Mouse (Mus musculus): ENCODE data around the gene Foxred2.
A peak's percentile ranks its signal among the peaks of the same experiment; 100 is the strongest.

Foxred2 gene

DNA sequence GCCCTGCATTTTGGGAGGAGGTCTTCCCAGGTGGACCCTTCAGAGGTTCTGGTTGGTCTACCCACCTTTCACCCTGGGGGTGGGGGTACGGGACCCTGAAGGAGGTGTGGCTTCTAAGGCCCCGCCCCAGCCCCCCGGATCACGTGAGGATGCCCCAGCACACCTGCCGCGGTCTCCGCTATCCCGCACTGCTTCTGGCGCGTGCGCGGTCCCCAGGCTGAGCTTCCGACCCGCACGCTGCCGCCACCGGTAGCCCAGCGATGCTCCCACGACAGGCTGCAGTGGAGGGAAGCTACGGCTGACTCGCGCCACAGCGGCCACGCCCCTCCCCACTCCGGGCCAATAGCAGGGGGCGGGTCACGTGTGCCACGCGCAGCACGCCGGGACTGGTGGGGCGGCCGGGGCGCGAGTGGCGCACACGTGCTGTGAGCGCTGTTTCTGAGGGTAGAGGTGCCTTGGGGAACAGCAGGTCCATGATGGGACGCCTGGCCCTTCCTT, at the start of gene Foxred2:
Foxred2 (minus strand) TSS at position 319 of the 498 bp plus-strand sequence.
- peak; percentile 63 to 84 for DNase-seq (ENCODE audit: low read depth in 1 of 2, low spot score in 2 of 2)

DNA sequence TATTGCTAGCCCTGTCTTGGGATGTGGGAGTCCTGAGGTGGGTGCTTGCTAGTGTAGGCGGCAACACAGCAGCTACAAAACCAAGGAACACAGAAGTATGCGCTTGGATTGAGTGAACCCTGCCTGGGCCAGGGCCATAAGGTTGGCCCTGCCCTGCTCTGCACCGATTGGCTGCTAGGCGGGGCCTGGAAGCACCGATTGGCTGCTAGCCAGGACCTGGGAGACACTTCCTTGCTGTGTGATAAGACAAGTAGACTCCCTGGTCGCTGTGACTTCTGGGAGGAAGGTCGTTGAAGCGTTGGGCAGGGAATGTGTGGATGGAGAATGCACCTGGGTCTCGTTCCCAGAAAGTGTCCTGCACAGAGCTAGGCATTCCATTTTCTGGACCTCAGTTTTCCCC, 47.4 kb upstream of the Foxred2 start:
- DNase-seq (ENCODE audit: low read depth in 1 of 2, low spot score in 2 of 2) = no peak

- no peak for DNase-seq (ENCODE audit: low read depth in 1 of 2, low spot score in 2 of 2)
These were observed 44.9 kb upstream of the Foxred2 start for GRCm38 (mm10) chr15:78001400-78001799.

DNA sequence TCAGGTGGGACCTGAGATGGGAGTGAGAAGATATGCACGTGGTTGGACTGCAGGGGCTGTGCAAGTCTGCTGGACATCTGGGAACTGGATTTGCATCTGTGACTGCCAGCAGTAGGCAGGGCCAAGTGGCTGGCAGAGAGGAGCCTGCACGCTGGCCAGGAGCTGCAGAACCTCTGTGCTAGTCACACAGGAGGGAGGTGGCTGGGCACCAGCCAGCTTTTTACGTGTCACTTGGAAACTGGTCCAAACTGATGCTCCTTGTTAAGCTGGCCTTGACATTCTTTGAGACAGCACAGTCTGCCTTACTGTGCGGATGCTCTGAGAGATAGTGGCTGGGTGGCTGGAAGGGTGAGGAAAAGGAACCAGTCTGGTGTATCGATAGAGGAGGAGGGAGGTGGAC, 32.0 kb upstream of the Foxred2 start:
- no peak for DNase-seq (ENCODE audit: low read depth in 1 of 2, low spot score in 2 of 2)

GRCm38 (mm10) chr15:77983391-77983790, 26.9 kb upstream of the Foxred2 start:
- DNase-seq (ENCODE audit: low read depth in 1 of 2, low spot score in 2 of 2) = no peak

- DNase-seq (ENCODE audit: low read depth in 1 of 2, low spot score in 2 of 2) = peak in 1 of 2 experiments; percentile 31
These were observed 25.8 kb upstream of the Foxred2 start for GRCm38 (mm10) chr15:77982195-77982939.

DNA sequence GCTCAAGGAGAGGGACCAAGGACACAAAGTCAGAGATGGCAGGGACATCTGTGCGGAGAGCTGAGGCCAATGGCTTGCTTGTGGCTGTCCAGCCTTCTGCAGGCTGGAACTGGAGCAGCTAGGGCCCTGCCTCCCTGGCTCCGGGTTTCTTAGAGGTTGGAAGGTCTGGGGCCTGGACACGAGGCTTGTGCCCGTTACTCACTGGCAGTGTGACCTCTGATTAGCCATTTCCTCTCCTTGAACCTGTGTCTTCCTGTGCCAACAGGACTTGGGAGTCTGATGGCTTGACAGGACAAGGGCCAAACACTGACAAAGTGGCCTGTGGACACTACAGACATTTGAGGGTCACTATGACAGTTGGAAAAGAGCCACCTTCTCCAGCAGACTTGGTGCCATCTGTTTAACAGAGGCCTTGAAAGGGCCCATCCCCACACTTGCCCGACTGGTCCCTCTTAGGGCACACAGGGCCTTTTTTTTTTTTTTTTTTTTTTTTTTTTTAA, 24.7 kb upstream of the Foxred2 start:
- DNase-seq (ENCODE audit: low read depth in 1 of 2, low spot score in 2 of 2) = no peak

DNA sequence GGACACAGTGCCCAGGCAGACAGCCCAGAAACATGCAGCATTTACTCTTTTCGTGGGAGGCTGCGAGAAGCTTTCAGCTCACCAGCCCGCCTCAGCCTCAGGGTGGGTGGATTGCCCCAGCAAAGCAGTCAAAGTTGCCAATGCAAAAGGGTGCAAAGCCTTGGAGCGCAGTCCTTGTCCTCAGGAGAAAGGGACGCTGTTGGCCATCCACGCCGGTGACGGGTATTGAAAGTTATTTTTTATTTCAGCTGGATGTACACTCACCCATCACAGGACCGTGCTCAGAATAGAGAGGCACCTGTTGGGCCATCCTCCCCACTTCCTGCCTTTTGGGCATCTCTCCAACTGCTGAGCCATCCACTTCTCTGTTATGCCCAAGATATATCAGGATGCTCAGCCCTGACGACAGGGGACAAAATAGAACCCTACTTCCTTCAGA, 22.9 kb upstream of the Foxred2 start:
- DNase-seq (ENCODE audit: low read depth in 1 of 2, low spot score in 2 of 2) = no peak

DNA sequence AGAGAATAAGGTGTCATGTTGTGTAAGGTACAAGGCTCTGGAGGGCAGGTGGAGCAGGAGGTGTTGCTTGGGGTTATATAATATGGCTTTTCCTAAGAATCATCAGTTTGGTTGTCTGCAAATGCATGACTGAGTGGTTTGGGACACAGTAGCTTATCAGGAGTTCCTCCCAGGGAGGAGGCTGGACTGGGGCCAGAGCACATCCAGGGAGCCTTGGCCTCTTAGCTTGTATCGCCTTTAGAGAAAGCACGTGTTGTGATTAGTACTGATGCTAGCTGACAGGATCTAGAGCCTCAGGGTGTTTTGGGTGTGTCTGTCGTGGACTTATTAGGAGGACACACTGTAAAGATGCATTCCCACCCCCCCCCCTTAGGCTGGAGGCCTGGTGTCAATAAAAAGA, 21.1 kb upstream of the Foxred2 start:
- no peak for DNase-seq (ENCODE audit: low read depth in 1 of 2, low spot score in 2 of 2)

GRCm38 (mm10) chr15:77974165-77974841, 17.8 kb upstream of the Foxred2 start:
- no peak for DNase-seq (ENCODE audit: low read depth in 1 of 2, low spot score in 2 of 2)

GRCm38 (mm10) chr15:77970470-77971292, 14.2 kb upstream of the Foxred2 start, which contains the start of gene Eif3d:
Gene Eif3d (minus strand): TSS chr15:77970813.
- DNase-seq (ENCODE audit: low read depth in 1 of 2, low spot score in 2 of 2) = peak; percentile 88 to 96

- no peak for DNase-seq (ENCODE audit: low read depth in 1 of 2, low spot score in 2 of 2)
These were observed 13.5 kb upstream of the Foxred2 start for GRCm38 (mm10) chr15:77969940-77970469.

GRCm38 (mm10) chr15:77965117-77965528, 8.6 kb upstream of the Foxred2 start:
- no peak for DNase-seq (ENCODE audit: low read depth in 1 of 2, low spot score in 2 of 2)

DNA sequence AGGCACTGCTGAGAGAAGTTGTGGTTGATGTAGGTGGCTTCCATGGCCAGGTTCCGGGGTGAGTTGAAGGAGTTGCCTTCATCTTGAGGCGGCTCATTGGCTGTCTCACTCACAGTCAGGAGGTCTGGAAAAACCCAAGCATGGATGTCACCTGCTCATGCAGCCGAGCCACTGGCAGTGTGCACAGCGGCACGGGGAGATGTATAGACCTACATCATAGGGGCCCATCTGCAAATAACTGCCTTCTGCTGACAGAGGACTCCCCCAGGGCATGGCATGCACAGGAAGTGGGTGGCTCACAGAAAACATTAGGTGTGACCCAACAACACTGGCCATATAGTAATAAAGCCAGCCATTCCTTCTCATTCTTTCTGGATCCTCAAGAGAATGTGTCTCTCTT, 5.9 kb upstream of the Foxred2 start:
- no peak for DNase-seq (ENCODE audit: low read depth in 1 of 2, low spot score in 2 of 2)

DNA sequence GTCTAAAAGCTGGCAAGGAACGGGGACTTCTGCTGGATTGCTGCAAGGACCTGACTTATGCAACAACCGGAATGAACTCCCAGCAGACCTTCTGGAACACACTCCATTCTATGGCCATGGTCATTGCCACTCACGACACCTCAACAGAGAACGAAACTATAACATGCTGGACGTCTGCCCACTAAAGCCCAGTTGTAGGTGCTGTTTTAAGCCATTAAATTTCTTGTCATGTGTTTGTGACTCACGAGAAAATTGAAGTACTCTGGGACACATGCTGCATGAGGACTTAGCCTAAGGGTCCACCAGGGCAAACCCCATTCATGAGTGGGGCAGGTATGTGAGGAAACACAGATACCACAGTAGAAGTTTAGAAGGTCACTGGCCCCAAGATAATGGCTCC, 4.2 kb upstream of the Foxred2 start:
- no peak for DNase-seq (ENCODE audit: low read depth in 1 of 2, low spot score in 2 of 2)

- no peak for DNase-seq (ENCODE audit: low read depth in 1 of 2, low spot score in 2 of 2)
These were observed 1.5 kb upstream of the Foxred2 start for GRCm38 (mm10) chr15:77958071-77958470.

DNA sequence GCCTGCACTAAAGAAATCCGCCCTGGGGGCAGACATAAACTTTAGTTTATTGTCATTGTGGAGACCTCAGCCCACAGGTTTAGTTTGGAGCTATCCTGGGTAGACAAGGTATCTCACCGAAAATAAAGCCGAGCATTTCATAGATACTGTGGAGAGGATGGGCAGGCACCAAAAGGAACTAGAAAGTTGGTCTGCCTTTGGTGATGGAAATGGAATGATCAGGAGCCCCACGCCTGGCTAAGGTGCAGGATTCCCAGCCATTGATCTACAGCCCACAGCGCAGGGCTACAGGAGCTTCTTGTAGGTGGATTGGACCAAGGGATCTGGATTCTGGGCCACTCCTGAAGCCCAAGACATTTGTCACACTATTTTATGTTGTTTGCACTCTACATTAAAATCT, 1.1 kb upstream of the Foxred2 start:
- DNase-seq (ENCODE audit: low read depth in 1 of 2, low spot score in 2 of 2) = no peak

DNA sequence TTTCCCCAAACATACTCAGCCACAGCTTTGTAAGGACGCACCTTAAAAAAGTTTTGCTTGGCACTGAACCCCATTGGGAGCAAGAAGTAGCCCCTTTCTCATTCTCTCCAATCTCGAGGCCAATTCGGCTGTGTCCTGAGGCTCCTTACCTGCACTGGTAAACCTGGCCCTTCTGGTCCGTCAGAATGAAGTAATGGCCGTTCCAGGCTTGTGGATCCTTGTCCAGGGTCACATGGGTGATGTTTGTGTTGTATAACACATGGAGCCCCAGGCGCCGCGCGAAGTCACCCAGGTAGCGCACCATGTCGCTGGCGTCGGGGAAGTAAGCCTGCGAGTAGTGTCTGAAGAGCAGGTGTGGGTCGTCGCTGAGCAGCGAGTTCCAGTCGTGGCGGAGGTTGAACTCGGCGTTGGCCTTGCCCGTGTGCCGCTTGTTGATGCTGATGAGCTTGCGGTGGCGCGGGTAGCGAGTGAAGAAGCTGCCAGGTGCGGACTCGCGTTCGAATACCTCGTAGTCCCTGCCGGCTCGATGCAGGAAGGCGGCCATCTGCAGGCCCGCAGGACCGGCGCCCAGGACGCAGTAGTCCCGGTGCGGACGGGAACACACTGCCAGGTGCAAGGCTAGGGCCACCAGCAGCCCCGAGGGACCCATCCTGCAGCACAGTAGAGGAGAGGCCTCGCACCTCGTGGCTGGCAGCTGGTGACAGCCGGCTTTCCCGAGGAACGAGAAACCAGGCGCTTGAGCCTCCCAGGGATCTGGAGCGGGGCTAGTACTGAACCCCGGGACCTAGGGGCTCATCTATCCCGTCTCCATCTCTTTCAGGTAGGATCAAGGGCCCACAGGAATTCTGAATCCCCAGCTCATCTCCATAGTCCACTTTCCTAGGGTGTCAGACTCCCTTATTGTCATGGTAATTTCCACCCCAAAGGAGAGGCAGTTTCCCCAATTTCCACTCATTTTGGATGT, 800 bp downstream of the Foxred2 start:
- DNase-seq (ENCODE audit: low read depth in 1 of 2, low spot score in 2 of 2) = no peak

- no peak for DNase-seq (ENCODE audit: low read depth in 1 of 2, low spot score in 2 of 2)
These were observed 2.2 kb downstream of the Foxred2 start for GRCm38 (mm10) chr15:77954362-77954761.

DNA sequence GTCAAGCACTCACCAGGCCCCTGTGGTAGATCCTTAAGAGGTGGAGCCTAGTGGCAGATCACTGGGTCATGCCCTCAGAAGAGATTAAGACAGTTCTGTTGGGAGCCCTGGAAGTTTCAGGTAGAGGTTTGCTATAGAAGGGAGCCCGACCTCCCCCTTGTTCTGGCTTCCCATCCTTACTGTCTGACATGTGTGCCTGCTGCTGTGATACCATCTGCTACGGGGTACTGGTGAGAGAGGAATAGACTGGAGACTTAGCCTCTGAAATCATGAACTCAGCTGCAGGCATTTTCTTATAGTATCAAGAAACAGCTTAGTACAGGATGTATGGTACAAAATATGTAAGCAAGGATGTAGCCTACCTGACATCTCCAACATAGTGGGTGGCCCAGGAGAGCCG, 3.6 kb downstream of the Foxred2 start:
- DNase-seq (ENCODE audit: low read depth in 1 of 2, low spot score in 2 of 2) = no peak

Data from monocyte, adult 2 months (primary cell).